Mouse (Mus musculus) CD8-positive naive resting alpha-beta T cell, adult 2 months (primary cell): ENCODE measurements around the gene Rptor.
A peak's percentile ranks its signal among the peaks of the same experiment; 100 is the strongest.

Experiments
- DNase-seq, 2 experiments: peaks; one replicate each; pipeline ENCODE4 v3.0.0; 2022; ENCODE audit warnings: low read depth in 2 of 2, low spot score in 2 of 2

Gene Rptor

GRCm38 (mm10) chr11:119603527-119603905, 811 bp downstream of the Rptor start:
- no peak for DNase-seq

GRCm38 (mm10) chr11:119607464-119607863, 4.8 kb downstream of the Rptor start:
- DNase-seq, result no peak

DNA sequence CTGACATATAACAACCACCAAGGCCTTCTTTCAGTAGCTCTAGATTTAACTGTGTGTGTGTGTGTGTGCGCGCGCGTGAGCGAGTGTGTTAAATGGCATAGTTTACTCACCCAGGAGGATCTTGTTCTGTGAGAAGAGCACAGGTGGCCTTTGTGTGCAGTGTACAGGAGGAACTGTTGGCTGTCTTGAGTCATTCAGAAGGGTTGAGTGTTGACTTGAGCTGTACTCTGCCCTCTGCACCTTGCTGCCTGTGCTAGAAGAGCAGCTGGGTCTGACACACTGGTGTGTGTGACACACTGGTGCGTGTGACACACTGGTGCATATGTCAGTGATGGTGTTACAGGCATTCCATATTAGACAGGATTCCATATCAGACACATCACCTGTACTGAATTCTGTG, 8.8 kb downstream of the Rptor start:
- DNase-seq, result no peak

- DNase-seq, result no peak
These were observed 9.5 kb downstream of the Rptor start for GRCm38 (mm10) chr11:119612179-119612578.

DNA sequence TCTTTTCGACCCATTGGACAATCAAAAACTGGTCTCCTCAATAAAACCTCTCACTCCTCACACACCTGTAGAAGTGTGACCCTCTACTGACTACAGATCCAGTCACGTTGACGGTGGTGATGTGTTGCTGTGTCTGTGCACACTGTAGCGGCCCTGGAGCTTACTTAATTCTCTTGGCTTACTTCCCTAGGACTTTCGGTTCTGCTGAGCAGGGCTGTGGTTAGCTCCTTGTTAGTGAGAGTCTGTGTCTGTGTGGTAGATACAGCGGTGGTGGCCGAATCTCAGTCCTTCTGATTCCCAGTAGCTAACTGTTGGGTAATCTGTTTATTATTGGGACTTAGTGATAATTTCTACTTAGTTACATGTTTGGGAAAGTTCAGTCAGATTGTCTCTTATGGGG, 12.4 kb downstream of the Rptor start:
- DNase-seq, result no peak

DNA sequence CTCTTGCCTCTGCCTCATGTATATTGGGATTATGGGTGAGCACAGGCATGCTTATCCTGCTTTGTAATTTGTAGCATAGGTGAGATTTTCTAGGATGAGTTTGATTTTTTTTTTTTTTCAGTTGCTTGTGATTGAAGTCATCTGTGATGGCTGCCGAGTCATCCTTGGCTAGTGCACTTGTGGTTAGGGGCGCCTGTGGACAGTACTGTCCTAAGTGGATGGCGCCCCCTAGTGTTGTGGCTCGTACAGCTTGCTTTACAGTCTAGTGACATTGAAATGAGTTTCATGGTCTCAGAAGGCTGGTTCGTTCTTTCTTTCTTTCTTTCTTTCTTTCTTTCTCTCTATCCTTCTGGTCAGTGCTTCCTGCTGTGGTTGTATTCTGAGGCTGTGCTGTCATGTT, 16.1 kb downstream of the Rptor start:
- DNase-seq, result peak; percentile 27 to 39

DNA sequence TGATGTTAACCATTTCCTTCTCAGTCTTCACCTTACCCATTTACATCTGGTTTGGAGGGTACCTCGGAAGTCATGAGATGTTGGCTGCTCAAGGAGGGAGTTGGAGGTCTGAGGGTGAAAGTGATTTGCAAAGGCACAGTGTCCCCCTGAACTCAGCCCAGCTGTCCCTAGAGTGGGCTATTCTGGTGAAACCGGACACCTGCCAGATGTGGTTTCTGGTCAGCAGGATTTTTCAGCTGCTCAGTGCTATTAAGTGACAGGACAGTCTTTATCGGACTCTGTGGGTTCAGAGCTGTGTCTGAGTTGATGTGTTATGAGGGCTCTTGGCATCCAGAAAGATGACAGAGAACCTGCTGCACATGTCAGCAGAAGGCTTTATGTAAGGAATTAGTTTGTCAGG, 18.6 kb downstream of the Rptor start:
- no peak for DNase-seq

- no peak for DNase-seq
These were observed 21.1 kb downstream of the Rptor start for GRCm38 (mm10) chr11:119623800-119624199.

DNA sequence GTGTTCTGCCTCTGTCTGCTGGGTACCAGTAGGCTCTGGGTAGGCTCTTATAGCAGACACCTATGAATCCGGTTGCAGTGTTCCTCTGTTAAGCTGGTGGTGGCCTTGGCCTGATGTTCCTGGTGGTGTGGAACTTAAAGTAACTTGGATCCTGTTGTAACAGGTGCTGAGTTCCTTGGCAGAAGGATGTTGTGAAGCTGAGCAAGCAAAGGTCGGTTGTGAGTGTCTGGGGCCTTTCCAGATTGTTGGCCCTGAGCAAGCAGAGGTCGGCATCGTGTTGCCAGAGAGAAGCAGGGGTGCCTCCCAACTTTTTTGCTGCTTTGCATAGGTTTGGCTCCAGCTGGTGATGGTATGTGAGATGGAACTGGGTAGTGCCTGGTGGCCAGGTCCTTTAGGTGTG, 21.7 kb downstream of the Rptor start:
- no peak for DNase-seq

GRCm38 (mm10) chr11:119624955-119625354, 22.2 kb downstream of the Rptor start:
- DNase-seq, result no peak

GRCm38 (mm10) chr11:119625476-119625875, 22.8 kb downstream of the Rptor start:
- DNase-seq, result no peak

- DNase-seq, result no peak
These were observed 23.2 kb downstream of the Rptor start for GRCm38 (mm10) chr11:119625943-119626342.

DNA sequence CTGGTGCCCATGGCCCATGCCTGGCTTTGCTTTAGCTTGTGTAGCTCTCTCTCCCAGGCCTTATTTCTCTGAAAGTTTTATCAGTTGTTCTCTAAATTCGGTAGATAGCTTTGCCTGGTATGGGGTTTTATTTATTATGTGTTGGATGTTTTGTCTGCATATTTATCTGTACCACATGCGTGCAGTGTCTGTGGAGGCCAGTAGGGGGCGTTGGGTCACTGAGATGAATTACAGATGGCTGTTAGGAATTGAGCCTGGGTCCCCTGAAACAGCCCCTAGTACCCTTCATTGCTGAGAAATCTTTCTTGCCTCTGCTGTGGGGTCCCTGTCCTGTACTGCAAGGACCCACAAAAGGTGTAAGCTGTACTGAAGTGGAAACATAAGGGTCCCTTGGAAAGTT, 24.5 kb downstream of the Rptor start:
- DNase-seq, result peak in 1 of 2 experiments; percentile 10

GRCm38 (mm10) chr11:119629072-119629471, 26.4 kb downstream of the Rptor start:
- no peak for DNase-seq

DNA sequence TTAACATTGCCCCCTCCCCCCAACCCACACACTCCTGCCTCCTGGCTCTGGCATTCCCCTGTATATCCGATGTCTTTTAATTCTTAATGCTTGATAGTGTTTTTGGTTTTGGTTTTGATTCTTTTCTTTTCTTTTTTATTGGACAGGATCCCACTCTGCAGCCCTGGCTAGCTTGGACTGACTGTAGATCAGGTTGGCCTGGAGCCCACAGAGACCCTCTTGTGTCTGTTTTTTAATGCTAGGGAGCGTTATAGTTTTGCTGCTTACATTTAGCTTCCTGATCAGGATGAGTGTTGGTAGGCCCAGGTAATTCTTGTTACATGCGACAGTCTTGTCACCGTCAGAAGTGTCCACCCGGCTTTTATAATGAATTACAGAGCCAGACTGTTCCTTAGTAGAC, 27.6 kb downstream of the Rptor start:
- no peak for DNase-seq

DNA sequence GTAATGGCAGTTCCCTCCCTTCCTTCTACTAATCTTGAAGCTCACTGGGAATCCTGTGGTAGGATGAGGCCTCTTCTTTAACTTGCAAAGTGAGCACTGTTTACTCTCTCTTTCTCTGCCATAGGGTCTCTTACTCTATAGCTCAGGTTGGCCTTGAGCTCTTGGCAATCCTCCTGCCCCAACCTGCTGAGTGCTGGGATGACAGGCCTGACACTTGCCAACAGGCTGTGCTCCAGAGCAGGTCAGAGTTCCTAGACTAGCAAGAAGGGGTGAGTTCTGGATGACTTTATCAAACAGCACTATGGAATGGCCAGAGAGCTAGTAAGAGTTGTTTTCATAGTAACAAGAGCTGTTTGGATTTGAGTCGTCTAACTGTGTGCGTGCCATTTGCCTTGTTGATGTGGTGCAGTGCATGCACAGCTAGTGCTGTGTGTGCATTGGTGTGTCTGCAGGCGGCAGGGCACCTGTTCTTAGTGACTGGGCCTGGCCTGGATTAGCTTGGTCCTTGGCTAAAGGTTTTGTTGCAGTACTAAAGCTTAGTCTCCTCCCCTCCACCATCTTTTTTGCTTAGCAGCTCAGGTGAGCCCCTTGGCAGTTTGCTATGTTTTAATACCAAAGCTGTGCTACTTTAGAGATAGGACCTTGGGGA, 28.6 kb downstream of the Rptor start:
- DNase-seq, result no peak

GRCm38 (mm10) chr11:119636371-119636883, 33.7 kb downstream of the Rptor start:
- no peak for DNase-seq

DNA sequence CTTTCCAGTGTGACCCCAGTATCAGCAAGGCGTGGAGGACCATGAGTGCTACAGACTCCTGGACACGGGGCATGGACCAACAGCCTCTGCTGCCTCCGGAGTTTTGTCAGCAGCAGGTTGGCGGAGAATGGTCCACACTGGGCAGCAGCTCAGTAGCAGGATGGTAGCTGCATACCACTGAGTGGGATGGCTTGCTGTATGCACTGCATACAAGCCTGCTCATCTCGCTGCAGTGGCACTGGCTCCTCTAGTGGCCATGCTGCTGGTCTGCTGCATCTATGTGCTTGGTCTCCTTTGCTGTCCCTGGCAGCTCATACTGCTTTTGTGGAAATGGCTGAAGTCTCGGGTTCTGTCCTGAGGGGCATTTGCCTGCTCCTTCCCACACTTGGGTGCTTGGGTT, 34.8 kb downstream of the Rptor start:
- no peak for DNase-seq

GRCm38 (mm10) chr11:119640491-119640890, 37.8 kb downstream of the Rptor start:
- DNase-seq, result no peak

GRCm38 (mm10) chr11:119641831-119642381, 39.2 kb downstream of the Rptor start:
- no peak for DNase-seq

GRCm38 (mm10) chr11:119643347-119643746, 40.6 kb downstream of the Rptor start:
- no peak for DNase-seq

- no peak for DNase-seq
These were observed 41.4 kb downstream of the Rptor start for GRCm38 (mm10) chr11:119644140-119644539.
